Mouse (Mus musculus): ENCODE measurements at regions not wholly inside any gene's neighbourhood (a gene's known extent, or its start where the extent isn't known, plus 50 kb on each side); places are given as distances from the start of the nearest gene placed in this dataset.
A peak's percentile ranks its signal among the peaks of the same experiment; 100 is the strongest.

- Histone ChIP-seq H3K9ac (replicated peaks) (no peak overlapping the region), H3K9me3 (no peaks in the 10 kb centered on the region), H3K4me1 (no peaks in the 10 kb centered on the region), H3K27me3 (no peaks in the 10 kb centered on the region), H3K36me3 (no peaks in the 10 kb centered on the region), H3K27ac (replicated peaks) (no peak overlapping the region), H3K4me2 (replicated peaks) (no peak overlapping the region), H3K4me3 (no peak overlapping the region)
- 87% methylated on average over 1 of the region's 1 CpGs for WGBS
- ATAC-seq (ENCODE audit: low FRiP score, low read depth) = no peak
These were observed 881.9 kb upstream of the Gm5150 start for GRCm38 (mm10) chr3:16888132-16888531.

DNA sequence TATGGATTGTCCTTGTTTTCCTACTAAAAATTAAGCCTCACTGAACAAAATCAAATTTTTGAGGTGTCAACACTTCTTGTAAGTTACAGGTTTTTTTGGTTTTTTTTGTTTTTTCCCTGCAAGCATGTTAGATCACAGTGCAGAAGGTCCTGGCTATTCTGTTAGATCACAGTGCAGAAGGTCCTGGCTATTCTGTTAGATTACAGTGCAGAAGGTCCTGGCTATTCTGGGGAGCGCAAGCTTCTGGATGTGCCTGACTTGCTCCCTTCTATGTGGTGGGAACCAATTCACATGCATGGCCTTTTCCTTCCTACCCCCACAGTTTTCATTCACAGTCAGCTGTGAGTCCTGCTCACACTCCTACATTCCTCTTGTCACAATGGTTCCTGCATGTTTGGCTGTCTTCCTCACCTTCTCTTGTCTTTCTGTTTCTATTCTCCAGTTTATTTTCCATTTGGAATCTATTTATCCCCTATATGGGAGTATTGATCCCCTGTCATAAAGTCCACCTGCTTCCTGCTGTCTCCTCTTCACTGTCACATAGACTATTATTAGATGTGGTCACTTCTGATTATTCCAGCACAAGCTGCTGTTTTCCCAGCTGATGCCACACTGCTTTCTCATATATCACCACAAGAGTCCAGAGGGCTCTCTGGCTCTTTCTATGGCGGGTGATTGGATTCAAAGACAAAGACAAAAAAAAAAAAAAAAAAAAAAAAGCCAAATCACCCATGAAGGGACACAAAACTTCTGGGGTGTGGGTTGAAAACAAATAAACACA, 866.3 kb upstream of the Gm5150 start:
- no peaks in the 10 kb centered on the region for H3K36me3 ChIP-seq
- peak overlapping the region; percentile 30 for H3K27ac ChIP-seq (replicated peaks)
- H3K4me2 ChIP-seq (replicated peaks) = no peak overlapping the region
- 0 out of 2 replicates have a peak, but pooled peaks have one; percentile 41 for ATAC-seq (ENCODE audit: low FRiP score, low read depth)
- no peak overlapping the region for H3K4me3 ChIP-seq
- no peaks in the 10 kb centered on the region for H3K4me1 ChIP-seq
- H3K9me3 ChIP-seq = no peaks in the 10 kb centered on the region
- H3K27me3 ChIP-seq = no peaks in the 10 kb centered on the region
- H3K9ac ChIP-seq (replicated peaks) = no peak overlapping the region
- 65% methylated on average over 2 of the region's 2 CpGs for WGBS

DNA sequence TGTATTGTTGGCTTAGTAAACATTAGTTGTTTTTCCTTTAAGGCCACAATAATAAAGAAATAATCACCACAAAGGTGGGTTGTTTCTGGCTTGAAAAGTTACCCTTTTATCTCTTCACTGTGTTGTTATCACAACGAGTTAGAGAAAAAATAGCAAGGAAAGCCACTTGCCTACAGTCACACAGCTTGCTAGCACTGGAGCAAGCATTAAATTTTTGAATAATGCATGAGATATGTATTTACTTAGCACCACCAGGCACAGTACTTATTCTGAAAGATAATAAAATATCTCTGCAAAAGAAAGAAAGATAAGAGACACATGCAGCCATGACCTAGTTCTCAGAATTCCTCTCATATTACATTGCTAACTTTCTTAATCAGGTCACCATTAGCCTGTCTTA, 853.8 kb upstream of the Gm5150 start:
- H3K9ac ChIP-seq (replicated peaks) = no peak overlapping the region
- no peak overlapping the region for H3K4me3 ChIP-seq
- H3K27ac ChIP-seq (replicated peaks) = no peak overlapping the region
- no peak overlapping the region for H3K4me2 ChIP-seq (replicated peaks)
- no peaks in the 10 kb centered on the region for H3K4me1 ChIP-seq
- H3K9me3 ChIP-seq = no peaks in the 10 kb centered on the region
- no peak for ATAC-seq (ENCODE audit: low FRiP score, low read depth)
- no peaks in the 10 kb centered on the region for H3K36me3 ChIP-seq
- H3K27me3 ChIP-seq = no peaks in the 10 kb centered on the region
- 46% methylated on average over 1 of the region's 1 CpGs for WGBS

DNA sequence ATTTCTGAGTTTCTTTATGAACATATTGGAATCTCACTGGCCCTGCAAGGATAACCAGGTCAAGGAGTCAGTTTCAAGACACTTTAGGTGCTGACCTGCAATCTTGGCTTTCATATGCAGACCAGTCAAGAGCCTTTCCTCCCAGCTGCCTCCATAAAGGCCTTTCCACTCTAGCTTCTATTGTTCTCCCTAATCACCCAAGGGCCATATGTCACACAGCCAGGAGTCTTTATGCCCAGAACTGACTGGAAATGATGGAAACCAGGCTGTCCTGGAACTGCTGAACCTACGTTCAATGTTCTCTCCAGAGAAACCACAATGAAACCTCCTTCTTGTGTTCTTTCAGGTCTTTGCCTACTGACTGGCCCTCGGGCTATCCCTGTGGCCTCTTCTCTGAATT, 852.7 kb upstream of the Gm5150 start:
- H3K4me2 ChIP-seq (replicated peaks) = no peak overlapping the region
- no peaks in the 10 kb centered on the region for H3K36me3 ChIP-seq
- H3K27me3 ChIP-seq = no peaks in the 10 kb centered on the region
- H3K4me1 ChIP-seq = no peaks in the 10 kb centered on the region
- H3K27ac ChIP-seq (replicated peaks) = peak overlapping the region; percentile 56
- no peak overlapping the region for H3K9ac ChIP-seq (replicated peaks)
- no peak overlapping the region for H3K4me3 ChIP-seq
- WGBS = 46% methylated on average over 2 of the region's 2 CpGs
- no peaks in the 10 kb centered on the region for H3K9me3 ChIP-seq
- peak; percentile 59 for ATAC-seq (ENCODE audit: low FRiP score, low read depth)

DNA sequence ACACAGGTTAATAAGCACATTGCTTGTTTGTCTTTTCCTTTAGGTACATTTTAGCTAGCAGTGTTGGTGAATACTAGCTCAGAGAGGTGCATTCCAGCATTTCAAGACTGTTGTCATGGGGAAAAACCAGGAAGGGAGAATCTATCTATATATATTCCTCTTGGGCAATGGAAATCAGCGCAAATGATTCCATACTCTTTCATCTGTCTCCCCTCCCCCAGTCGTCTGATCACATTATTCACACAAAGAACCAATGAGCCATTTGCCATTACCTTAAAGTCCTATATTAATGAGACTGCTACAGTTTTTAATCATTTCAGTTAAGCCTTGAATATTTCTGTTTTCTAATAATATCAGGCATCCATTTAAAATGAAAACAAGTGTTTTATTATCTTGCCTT, 849.0 kb upstream of the Gm5150 start:
- Histone ChIP-seq H3K36me3 (no peaks in the 10 kb centered on the region), H3K9me3 (no peaks in the 10 kb centered on the region), H3K9ac (replicated peaks) (no peak overlapping the region), H3K4me1 (no peaks in the 10 kb centered on the region), H3K4me2 (replicated peaks) (no peak overlapping the region), H3K4me3 (no peak overlapping the region), H3K27ac (replicated peaks) (peak overlapping the region; percentile 54; the same call in 1 of the 2 replicates), H3K27me3 (no peaks in the 10 kb centered on the region)
- ATAC-seq (ENCODE audit: low FRiP score, low read depth) = no peak
- 49% methylated on average over 2 of the region's 2 CpGs for WGBS

GRCm38 (mm10) chr3:16853992-16854391, 847.8 kb upstream of the Gm5150 start:
- 47% methylated on average over 5 of the region's 5 CpGs for WGBS
- Histone ChIP-seq H3K36me3 (no peaks in the 10 kb centered on the region), H3K9ac (replicated peaks) (no peak overlapping the region), H3K27me3 (no peaks in the 10 kb centered on the region), H3K9me3 (no peaks in the 10 kb centered on the region), H3K27ac (replicated peaks) (peak overlapping the region; percentile 76), H3K4me2 (replicated peaks) (no peak overlapping the region), H3K4me1 (no peaks in the 10 kb centered on the region), H3K4me3 (no peak overlapping the region)
- peak; percentile 81 for ATAC-seq (ENCODE audit: low FRiP score, low read depth)

DNA sequence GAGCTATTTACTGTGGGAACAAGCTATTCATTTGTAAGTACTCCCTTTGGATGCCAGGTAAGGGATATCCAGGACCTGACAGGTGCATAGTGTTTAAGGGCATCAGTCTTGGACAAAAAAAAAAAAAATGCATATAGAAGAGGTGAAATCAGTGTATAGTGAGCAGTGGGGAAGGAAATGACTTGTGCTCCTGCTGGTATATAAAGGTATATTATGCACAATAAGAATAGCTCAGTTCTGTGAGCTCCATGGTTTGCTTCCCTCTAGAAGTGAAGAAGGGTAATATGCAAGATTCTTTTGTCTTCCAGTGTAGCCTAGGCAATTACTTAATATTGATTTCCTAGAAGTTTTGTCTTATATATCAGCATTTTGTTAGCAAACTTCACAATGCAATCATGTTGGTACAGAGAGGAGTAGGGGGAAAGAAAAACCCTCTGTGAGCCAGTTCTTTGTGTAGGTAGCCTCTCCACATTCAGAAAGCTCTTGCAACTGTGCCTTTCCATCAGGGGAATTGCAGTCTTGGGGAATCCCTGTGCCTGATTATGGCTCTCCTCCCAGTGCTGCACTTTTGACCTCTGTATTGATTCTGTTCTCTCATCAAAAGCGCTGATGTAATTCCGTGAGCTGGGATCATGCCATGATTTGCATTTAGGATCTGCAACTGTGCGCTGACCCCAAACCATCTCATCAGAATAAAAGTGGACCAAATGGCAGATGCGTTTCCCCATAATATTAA, 840.7 kb upstream of the Gm5150 start:
- peak; percentile 85 for ATAC-seq (ENCODE audit: low FRiP score, low read depth)
- Histone ChIP-seq H3K36me3 (no peaks in the 10 kb centered on the region), H3K4me1 (peaks cover 3% of the 10 kb centered on the region; the same call in 1 of the 2 replicates), H3K9me3 (no peaks in the 10 kb centered on the region), H3K27me3 (no peaks in the 10 kb centered on the region), H3K4me3 (no peak overlapping the region), H3K27ac (replicated peaks) (peak overlapping the region; percentile 78), H3K4me2 (replicated peaks) (no peak overlapping the region), H3K9ac (replicated peaks) (no peak overlapping the region)
- 19% methylated on average over 4 of the region's 4 CpGs for WGBS

DNA sequence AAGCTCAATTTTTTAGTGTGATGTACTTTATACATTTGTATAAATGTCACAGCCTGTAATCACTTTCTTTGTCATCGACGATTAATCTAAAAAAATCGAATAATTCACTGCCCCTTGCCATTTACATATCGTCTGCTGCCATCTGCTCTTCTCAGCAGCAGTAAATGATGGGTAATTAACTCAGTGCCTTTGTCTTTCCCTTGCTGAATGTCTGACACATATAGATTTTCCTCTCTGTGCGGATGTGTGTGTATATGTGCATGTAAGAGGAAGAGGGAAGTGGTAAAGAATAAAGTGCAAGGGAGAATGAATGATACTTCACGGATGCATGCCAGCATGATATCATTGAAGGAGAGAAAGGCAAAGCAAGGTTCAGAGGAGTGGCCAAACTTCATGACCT, 814.3 kb upstream of the Gm5150 start:
- H3K4me3 ChIP-seq = no peak overlapping the region
- H3K4me1 ChIP-seq = peaks cover 3% of the 10 kb centered on the region; the same call in 1 of the 2 replicates
- H3K27me3 ChIP-seq = no peaks in the 10 kb centered on the region
- H3K4me2 ChIP-seq (replicated peaks) = no peak overlapping the region
- peak overlapping the region; percentile 85 for H3K27ac ChIP-seq (replicated peaks)
- no peak overlapping the region for H3K9ac ChIP-seq (replicated peaks)
- no peaks in the 10 kb centered on the region for H3K9me3 ChIP-seq
- 62% methylated on average over 6 of the region's 6 CpGs for WGBS
- 0 out of 2 replicates have a peak, but pooled peaks have one; percentile 56 for ATAC-seq (ENCODE audit: low FRiP score, low read depth)
- H3K36me3 ChIP-seq = no peaks in the 10 kb centered on the region

GRCm38 (mm10) chr3:16819218-16820122, 813.2 kb upstream of the Gm5150 start:
- H3K9me3 ChIP-seq = no peaks in the 10 kb centered on the region
- no peak overlapping the region for H3K4me2 ChIP-seq (replicated peaks)
- no peaks in the 10 kb centered on the region for H3K36me3 ChIP-seq
- ATAC-seq (ENCODE audit: low FRiP score, low read depth) = peak; percentile 90
- peak overlapping the region; percentile 85 for H3K27ac ChIP-seq (replicated peaks)
- no peak overlapping the region for H3K9ac ChIP-seq (replicated peaks)
- peaks cover 3% of the 10 kb centered on the region; the same call in 1 of the 2 replicates for H3K4me1 ChIP-seq
- WGBS = 69% methylated on average over 4 of the region's 4 CpGs
- H3K27me3 ChIP-seq = no peaks in the 10 kb centered on the region
- no peak overlapping the region for H3K4me3 ChIP-seq

GRCm38 (mm10) chr3:16816814-16817213, 810.6 kb upstream of the Gm5150 start:
- Histone ChIP-seq H3K36me3 (no peaks in the 10 kb centered on the region), H3K4me2 (replicated peaks) (no peak overlapping the region), H3K4me1 (peaks cover 3% of the 10 kb centered on the region; the same call in 1 of the 2 replicates), H3K4me3 (no peak overlapping the region), H3K9ac (replicated peaks) (no peak overlapping the region), H3K27me3 (no peaks in the 10 kb centered on the region), H3K27ac (replicated peaks) (no peak overlapping the region), H3K9me3 (no peaks in the 10 kb centered on the region)
- no peak for ATAC-seq (ENCODE audit: low FRiP score, low read depth)
- WGBS = 26% methylated on average over 2 of the region's 2 CpGs

- 74% methylated on average over 3 of the region's 3 CpGs for WGBS
- no peak overlapping the region for H3K27ac ChIP-seq (replicated peaks)
- no peak for ATAC-seq (ENCODE audit: low FRiP score, low read depth)
These were observed 809.9 kb upstream of the Gm5150 start for GRCm38 (mm10) chr3:16816101-16816500.

More at GRCm38 (mm10) chr3:16816101-16816500, 809.9 kb upstream of the Gm5150 start:
- Histone ChIP-seq H3K4me2 (replicated peaks) (no peak overlapping the region), H3K36me3 (no peaks in the 10 kb centered on the region), H3K4me3 (no peak overlapping the region), H3K27me3 (no peaks in the 10 kb centered on the region), H3K9me3 (no peaks in the 10 kb centered on the region), H3K4me1 (peaks cover 3% of the 10 kb centered on the region; the same call in 1 of the 2 replicates), H3K9ac (replicated peaks) (no peak overlapping the region)
